Mouse (Mus musculus): Measurements from ENCODE around the gene Fcho1. TPM values are rescaled to one million over a fixed set of nuclear protein-coding genes. Genes with fewer than 3 reads are reported as not detected.

Fcho1 gene
- polyA plus RNA-seq, 1 experiment from 2014 or later: 1.8 TPM

DNA sequence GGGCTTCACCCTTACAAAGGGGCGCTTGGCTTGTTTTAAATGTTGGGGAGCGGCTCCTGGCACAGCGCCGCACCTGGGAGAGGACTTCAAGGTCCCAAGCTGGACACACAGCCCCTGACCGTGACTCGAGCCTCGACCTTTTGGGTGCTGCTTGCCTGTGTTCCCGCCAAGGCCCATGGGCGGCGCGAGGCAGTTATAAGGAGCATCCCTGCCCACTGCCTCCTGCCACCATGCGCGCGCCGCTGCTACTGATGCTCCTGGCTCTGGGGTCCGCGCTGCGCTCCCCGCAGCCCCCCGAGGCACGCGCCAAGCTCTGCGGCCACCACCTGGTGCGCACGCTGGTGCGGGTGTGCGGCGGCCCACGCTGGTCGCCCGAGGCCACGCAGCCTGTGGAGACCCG, 36.5 kb downstream of the Fcho1 start, which contains the start of gene Insl3:
Gene Insl3, plus strand, starts transcription at position 187 of the 400 bp plus-strand sequence.
- TF ChIP-seq EP300 (IDR thresholded peaks at IDR 0.05): no peak
- no peak for TF ChIP-seq CTCF (IDR thresholded peaks at IDR 0.05)
- no peak within 1 kb of the TSS for H3K27ac ChIP-seq (ENCODE audit: low read length)
- H3K4me3 ChIP-seq (ENCODE audit: low read depth, low read length): no peak within 1 kb of the TSS
- H3K36me3 ChIP-seq (ENCODE audit: insufficient read depth, low read length): no peaks in the 10 kb centered on the region
- peaks cover 2% of the 10 kb centered on the region; the same call in 1 of the 2 replicates for H3K4me1 ChIP-seq (ENCODE audit: insufficient read depth, low read depth, low read length)
- H3K4me2 ChIP-seq (replicated peaks; ENCODE audit: low read depth, low read length): no peak within 1 kb of the TSS
- ATAC-seq (no peak), DNase-seq (ENCODE audit: low spot score) (no peak)
- no peak within 1 kb of the TSS for H3K9ac ChIP-seq (replicated peaks; ENCODE audit: low read depth)
- H3K27me3 ChIP-seq (replicated peaks; ENCODE audit: insufficient read depth, low read length): peaks cover 88% of the 10 kb centered on the region
- H3K9me3 ChIP-seq (ENCODE audit: low read length): no peaks in the 10 kb centered on the region
- 10% methylated on average over 33 of the region's 33 CpGs for WGBS

DNA sequence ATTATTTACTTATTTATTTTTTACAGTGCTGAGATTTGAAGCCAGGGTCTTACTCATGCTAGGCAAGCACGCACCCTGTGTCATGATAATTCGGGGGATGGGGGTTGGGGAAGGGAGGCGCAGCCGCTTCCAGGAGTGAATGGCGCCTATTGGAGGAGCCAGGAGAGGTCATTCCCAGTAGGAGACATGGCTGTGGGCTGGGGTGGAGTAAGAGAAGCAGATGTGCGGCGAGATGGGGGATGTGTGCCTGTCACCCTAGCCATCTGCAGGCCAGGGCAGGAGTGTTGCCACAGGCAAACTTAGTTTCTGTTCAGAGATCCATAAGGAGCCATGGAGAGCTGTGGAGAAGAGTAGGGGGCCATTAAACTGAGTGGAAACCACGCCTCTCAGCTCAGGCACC, 37.9 kb downstream of the Fcho1 start:
- 0 out of 2 replicates have a peak, but pooled peaks cover 2% of the 10 kb centered on the region for H3K4me1 ChIP-seq (ENCODE audit: insufficient read depth, low read depth, low read length)
- H3K27me3 ChIP-seq (replicated peaks; ENCODE audit: insufficient read depth, low read length): peaks cover 82% of the 10 kb centered on the region
- no peak overlapping the region for H3K27ac ChIP-seq (ENCODE audit: low read length)
- no peaks in the 10 kb centered on the region for H3K9me3 ChIP-seq (ENCODE audit: low read length)
- H3K4me3 ChIP-seq (ENCODE audit: low read depth, low read length): no peak overlapping the region
- no peaks in the 10 kb centered on the region for H3K36me3 ChIP-seq (ENCODE audit: insufficient read depth, low read length)
- DNase-seq (ENCODE audit: low spot score) (no peak), ATAC-seq (no peak)
- TF ChIP-seq EP300 (IDR thresholded peaks at IDR 0.05) (no peak), CTCF (IDR thresholded peaks at IDR 0.05) (no peak)
- H3K4me2 ChIP-seq (replicated peaks; ENCODE audit: low read depth, low read length): no peak overlapping the region
- 23% methylated on average over 8 of the region's 8 CpGs for WGBS
- H3K9ac ChIP-seq (replicated peaks; ENCODE audit: low read depth): no peak overlapping the region

DNA sequence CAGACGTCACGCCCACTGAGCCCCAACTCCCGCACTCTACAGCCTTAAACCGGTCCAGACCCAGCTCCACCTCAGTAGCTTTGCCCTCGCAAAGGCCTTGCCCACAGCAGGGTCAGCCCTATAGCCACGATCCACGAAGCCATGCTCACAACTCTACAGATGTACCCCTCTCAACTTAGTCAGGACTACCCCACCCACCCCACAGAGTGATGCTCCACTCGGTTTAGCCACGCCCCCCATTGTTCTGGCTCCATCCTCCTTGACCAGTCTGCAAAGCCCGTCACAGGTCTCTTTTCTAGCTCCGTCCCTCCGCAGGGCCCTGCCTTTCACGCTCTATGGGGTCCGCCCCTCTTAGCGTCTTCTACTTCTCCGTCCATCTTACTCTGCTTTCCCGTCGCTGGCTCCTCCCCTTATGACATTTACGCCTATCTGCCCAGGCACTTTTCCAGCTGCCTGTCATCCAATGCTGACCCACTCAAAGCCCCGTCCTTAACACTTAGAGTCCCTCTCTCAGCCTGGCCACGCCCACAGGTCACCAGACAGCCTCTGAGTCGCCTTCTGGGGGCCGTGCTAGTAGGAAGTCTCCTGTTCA, 39.3 kb downstream of the Fcho1 start:
- no peak overlapping the region for H3K9ac ChIP-seq (replicated peaks; ENCODE audit: low read depth)
- no peak overlapping the region for H3K27ac ChIP-seq (ENCODE audit: low read length)
- WGBS: 14% methylated on average over 23 of the region's 23 CpGs
- ATAC-seq: peak; percentile 62
- 0 out of 2 replicates have a peak, but pooled peaks cover 2% of the 10 kb centered on the region for H3K4me1 ChIP-seq (ENCODE audit: insufficient read depth, low read depth, low read length)
- H3K4me3 ChIP-seq (ENCODE audit: low read depth, low read length): peak overlapping the region; percentile 15; the same call in 1 of the 2 replicates
- TF ChIP-seq EP300 (IDR thresholded peaks at IDR 0.05) (no peak), CTCF (IDR thresholded peaks at IDR 0.05) (no peak)
- peak overlapping the region; percentile 27 for H3K4me2 ChIP-seq (replicated peaks; ENCODE audit: low read depth, low read length)
- no peak for DNase-seq (ENCODE audit: low spot score)
- no peaks in the 10 kb centered on the region for H3K36me3 ChIP-seq (ENCODE audit: insufficient read depth, low read length)
- peaks cover 78% of the 10 kb centered on the region for H3K27me3 ChIP-seq (replicated peaks; ENCODE audit: insufficient read depth, low read length)
- no peaks in the 10 kb centered on the region for H3K9me3 ChIP-seq (ENCODE audit: low read length)

DNA sequence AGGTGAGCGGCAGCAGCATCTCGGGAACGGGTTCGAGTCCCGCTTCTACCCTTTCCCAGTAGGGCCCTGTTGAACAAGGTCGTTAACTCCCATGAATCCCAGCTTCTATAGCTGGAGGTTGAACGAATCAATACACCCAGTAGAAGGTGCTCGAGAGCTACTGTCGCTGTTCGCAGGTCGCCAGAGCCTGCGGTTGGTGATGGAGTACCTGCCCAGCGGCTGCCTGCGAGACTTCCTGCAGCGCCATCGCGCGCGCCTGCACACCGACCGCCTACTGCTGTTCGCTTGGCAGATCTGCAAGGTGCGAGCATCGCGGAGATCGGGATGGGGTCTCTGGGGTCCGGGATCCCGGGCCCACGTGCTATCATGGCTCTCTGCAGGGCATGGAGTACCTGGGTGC, 39.9 kb downstream of the Fcho1 start:
- no peaks in the 10 kb centered on the region for H3K9me3 ChIP-seq (ENCODE audit: low read length)
- 0 out of 2 replicates have a peak, but pooled peaks cover 2% of the 10 kb centered on the region for H3K4me1 ChIP-seq (ENCODE audit: insufficient read depth, low read depth, low read length)
- H3K4me2 ChIP-seq (replicated peaks; ENCODE audit: low read depth, low read length): peak overlapping the region; percentile 22; the same call in 1 of the 2 replicates
- TF ChIP-seq EP300 (IDR thresholded peaks at IDR 0.05) (no peak), CTCF (IDR thresholded peaks at IDR 0.05) (peak; percentile 27)
- H3K27ac ChIP-seq (ENCODE audit: low read length): no peak overlapping the region
- no peak overlapping the region for H3K4me3 ChIP-seq (ENCODE audit: low read depth, low read length)
- peaks cover 75% of the 10 kb centered on the region for H3K27me3 ChIP-seq (replicated peaks; ENCODE audit: insufficient read depth, low read length)
- ATAC-seq (no peak), DNase-seq (ENCODE audit: low spot score) (no peak)
- H3K36me3 ChIP-seq (ENCODE audit: insufficient read depth, low read length): no peaks in the 10 kb centered on the region
- 16% methylated on average over 23 of the region's 29 CpGs for WGBS
- no peak overlapping the region for H3K9ac ChIP-seq (replicated peaks; ENCODE audit: low read depth)

DNA sequence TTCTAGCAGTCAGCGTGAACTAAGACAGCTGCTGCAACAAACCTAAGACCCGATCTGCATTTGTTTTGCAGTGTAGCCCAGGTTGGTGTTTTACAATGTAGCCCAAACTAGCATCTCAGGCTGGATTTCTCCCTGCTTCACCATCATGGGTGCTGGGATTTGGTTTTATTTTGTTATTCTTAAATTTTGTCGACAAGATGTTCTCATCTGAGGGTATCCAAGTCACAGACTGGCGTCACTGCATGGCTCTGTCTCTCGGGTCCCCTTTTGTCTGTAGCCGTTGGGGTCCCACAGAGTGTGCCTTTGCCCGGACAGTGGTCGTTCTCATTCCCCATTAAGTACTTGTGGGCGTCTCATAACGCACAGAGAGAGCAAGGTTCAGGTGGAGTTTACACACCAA, 40.8 kb downstream of the Fcho1 start:
- 40% methylated on average over 10 of the region's 10 CpGs for WGBS
- no peak overlapping the region for H3K9ac ChIP-seq (replicated peaks; ENCODE audit: low read depth)
- H3K9me3 ChIP-seq (ENCODE audit: low read length): no peaks in the 10 kb centered on the region
- DNase-seq (ENCODE audit: low spot score) (no peak), ATAC-seq (no peak)
- H3K4me2 ChIP-seq (replicated peaks; ENCODE audit: low read depth, low read length): no peak overlapping the region
- 0 out of 2 replicates have a peak, but pooled peaks cover 3% of the 10 kb centered on the region for H3K4me1 ChIP-seq (ENCODE audit: insufficient read depth, low read depth, low read length)
- TF ChIP-seq CTCF (IDR thresholded peaks at IDR 0.05) (no peak), EP300 (IDR thresholded peaks at IDR 0.05) (no peak)
- no peak overlapping the region for H3K27ac ChIP-seq (ENCODE audit: low read length)
- peaks cover 66% of the 10 kb centered on the region for H3K27me3 ChIP-seq (replicated peaks; ENCODE audit: insufficient read depth, low read length)
- no peaks in the 10 kb centered on the region for H3K36me3 ChIP-seq (ENCODE audit: insufficient read depth, low read length)
- no peak overlapping the region for H3K4me3 ChIP-seq (ENCODE audit: low read depth, low read length)

- 0 out of 2 replicates have a peak, but pooled peaks cover 5% of the 10 kb centered on the region for H3K4me1 ChIP-seq (ENCODE audit: insufficient read depth, low read depth, low read length)
Observed at GRCm38 (mm10) chr8:71682832-71683231, 42.7 kb downstream of the Fcho1 start.

More at GRCm38 (mm10) chr8:71682832-71683231, 42.7 kb downstream of the Fcho1 start:
- Histone ChIP-seq H3K9ac (replicated peaks; ENCODE audit: low read depth) (no peak overlapping the region), H3K27me3 (replicated peaks; ENCODE audit: insufficient read depth, low read length) (peaks cover 47% of the 10 kb centered on the region), H3K27ac (ENCODE audit: low read length) (no peak overlapping the region), H3K4me2 (replicated peaks; ENCODE audit: low read depth, low read length) (no peak overlapping the region), H3K36me3 (ENCODE audit: insufficient read depth, low read length) (no peaks in the 10 kb centered on the region), H3K9me3 (ENCODE audit: low read length) (no peaks in the 10 kb centered on the region), H3K4me3 (ENCODE audit: low read depth, low read length) (no peak overlapping the region)
- TF ChIP-seq CTCF (IDR thresholded peaks at IDR 0.05) (no peak), EP300 (IDR thresholded peaks at IDR 0.05) (no peak)
- DNase-seq (ENCODE audit: low spot score) (no peak), ATAC-seq (no peak)
- WGBS: 77% methylated on average over 12 of the region's 12 CpGs
